Mouse (Mus musculus): Measurements from ENCODE around the gene Drd3.

DNA sequence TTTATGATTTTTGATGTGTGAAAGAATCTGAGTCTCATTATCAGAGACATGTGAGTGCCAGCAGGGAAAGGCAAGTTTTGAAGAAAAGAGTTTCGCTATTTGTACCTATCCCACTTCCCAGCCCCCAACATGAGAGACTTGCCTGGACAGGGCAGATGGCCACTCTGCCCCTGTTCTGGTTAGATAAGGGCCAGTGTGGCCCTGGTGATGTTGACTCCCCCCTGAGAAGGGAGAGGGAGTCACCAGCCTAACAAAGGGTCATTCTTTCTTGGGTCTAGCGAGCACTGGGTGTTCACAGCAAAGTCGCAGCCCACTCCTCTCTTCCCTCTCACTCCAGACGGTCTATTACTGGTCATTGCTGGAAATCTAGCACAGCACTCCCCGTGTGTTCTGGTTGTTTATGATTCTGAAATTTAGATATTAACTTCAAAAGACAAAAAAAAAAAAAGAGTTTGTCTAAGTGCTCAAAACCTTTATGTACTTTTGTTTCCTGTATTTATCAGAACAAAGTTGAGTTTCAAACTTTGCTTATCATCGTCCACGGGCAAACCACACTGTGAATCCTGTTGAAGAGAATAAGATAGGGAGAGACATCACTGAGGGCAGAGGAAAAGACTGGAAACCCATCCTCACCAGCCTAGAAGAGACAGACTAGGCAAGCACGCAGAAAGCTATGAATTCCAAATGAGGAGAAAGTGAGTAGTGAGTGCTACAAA is 24.2 kb upstream of the Drd3 start:
- TF ChIP-seq TAL1 (IDR thresholded peaks at IDR 0.05; ENCODE audit: low read length) (no peak), GATA1 (IDR thresholded peaks at IDR 0.05; ENCODE audit: low read length) (no peak)
